Mouse (Mus musculus) limb, embryonic 15.5 days (tissue): Measurements from ENCODE around the gene Wnt7a. TPM values are rescaled to one million over a fixed set of nuclear protein-coding genes. Genes with fewer than 3 reads are reported as not detected.

Experiments
- ATAC-seq: fragments of 200-750 bp; cut with Nextera tagmentation; 2 replicates; pipeline ENCODE4 v1.8.0; 2017; ENCODE audit warnings: low read depth, moderate TSS enrichment; ENCODE audit not compliant: insufficient number of reproducible peaks, low FRiP score, low TSS enrichment
- H3K27ac ChIP-seq: fragments of 300-500 bp; sonication (generic); 2 replicates; pipeline ENCODE4 v1.5.1; 2015; ENCODE audit warnings: moderate library complexity, mild to moderate bottlenecking, inconsistent platforms
- H3K27me3 ChIP-seq: fragments of 300-500 bp; sonication (generic); 2 replicates; pipeline ENCODE4 v1.6.1; 2015; ENCODE audit warnings: inconsistent platforms
- H3K36me3 ChIP-seq: fragments of 300-500 bp; sonication (generic); 2 replicates; pipeline ENCODE4 v1.6.1; 2015; ENCODE audit warnings: inconsistent platforms
- H3K4me1 ChIP-seq: fragments of 300-500 bp; sonication (generic); 2 replicates; pipeline ENCODE4 v1.6.1; 2015; ENCODE audit warnings: inconsistent platforms
- H3K4me2 ChIP-seq: fragments of 300-500 bp; sonication (generic); 2 replicates; pipeline ENCODE4 v1.6.1; 2015; ENCODE audit warnings: mild to moderate bottlenecking, inconsistent platforms
- H3K4me3 ChIP-seq: fragments of 300-500 bp; sonication (generic); 2 replicates; pipeline ENCODE4 v1.5.1; 2015; ENCODE audit warnings: mild to moderate bottlenecking, inconsistent platforms
- H3K9ac ChIP-seq: fragments of 300-500 bp; sonication (generic); 2 replicates; pipeline ENCODE4 v1.6.1; 2015; ENCODE audit warnings: inconsistent platforms
- H3K9me3 ChIP-seq: fragments of 300-500 bp; sonication (generic); 2 replicates; pipeline ENCODE4 v1.6.1; 2016; ENCODE audit warnings: inconsistent platforms
- WGBS: fragments of 180-500 bp; shearing (Covaris S2); methylation state at CpG from one replicate; pipeline ENCODE4 v1.1.7; 2015; 5-methylcytosine and 5-hydroxymethylcytosine counted together
- polyA plus RNA-seq: library from polyadenylated mRNA; unstranded; fragments of >200 nt; fragmentation: Nextera tagmentation; extraction: Ambion mirVana; gene quantifications from 2 replicates; pipeline ENCODE4 v1.2.1, GENCODE M21; 2015

Gene Wnt7a
- 4.1 and 4.5 TPM in 2 replicates for polyA plus RNA-seq

- under 1% methylated on average over 50 of the region's 51 CpGs for WGBS
- peaks cover 24% of the 10 kb centered on the region for H3K4me1 ChIP-seq
- 0 out of 2 replicates have a peak within 1 kb of the TSS, but pooled peaks have one; percentile 7 for H3K9ac ChIP-seq
- H3K9me3 ChIP-seq: no peaks in the 10 kb centered on the region
- no peak for ATAC-seq
- H3K4me3 ChIP-seq: peak within 1 kb of the TSS; percentile 50
- peaks cover 84% of the 10 kb centered on the region for H3K27me3 ChIP-seq
- H3K4me2 ChIP-seq: peak within 1 kb of the TSS; percentile 97
- no peaks in the 10 kb centered on the region for H3K36me3 ChIP-seq
- H3K27ac ChIP-seq: 0 out of 2 replicates have a peak within 1 kb of the TSS, but pooled peaks have one; percentile 2
Observed at GRCm38 (mm10) chr6:91410961-91411368, at the start of gene Wnt7a. Gene Wnt7a, minus strand, starts transcription at chr6:91411363.

- Histone ChIP-seq H3K4me3 (no peak overlapping the region), H3K9me3 (no peaks in the 10 kb centered on the region), H3K9ac (no peak overlapping the region), H3K4me2 (no peak overlapping the region), H3K27ac (no peak overlapping the region), H3K4me1 (no peaks in the 10 kb centered on the region), H3K27me3 (no peaks in the 10 kb centered on the region), H3K36me3 (peaks cover 19% of the 10 kb centered on the region)
- no peak for ATAC-seq
- WGBS: 93% methylated on average over 1 of the region's 1 CpGs
Observed at GRCm38 (mm10) chr6:91459471-91459870, 48.3 kb upstream of the Wnt7a start.

GRCm38 (mm10) chr6:91454546-91454945 is 43.4 kb upstream of the Wnt7a start:
- 32% methylated on average over 5 of the region's 5 CpGs for WGBS
- H3K27ac ChIP-seq: no peak overlapping the region
- no peak overlapping the region for H3K4me2 ChIP-seq
- H3K27me3 ChIP-seq: no peaks in the 10 kb centered on the region
- no peaks in the 10 kb centered on the region for H3K9me3 ChIP-seq
- H3K36me3 ChIP-seq: no peaks in the 10 kb centered on the region
- no peaks in the 10 kb centered on the region for H3K4me1 ChIP-seq
- H3K9ac ChIP-seq: no peak overlapping the region
- no peak for ATAC-seq
- H3K4me3 ChIP-seq: no peak overlapping the region

GRCm38 (mm10) chr6:91452056-91452455 is 40.9 kb upstream of the Wnt7a start:
- Histone ChIP-seq H3K4me1 (no peaks in the 10 kb centered on the region), H3K4me3 (no peak overlapping the region), H3K27ac (no peak overlapping the region), H3K27me3 (no peaks in the 10 kb centered on the region), H3K36me3 (no peaks in the 10 kb centered on the region), H3K9me3 (no peaks in the 10 kb centered on the region), H3K4me2 (no peak overlapping the region), H3K9ac (no peak overlapping the region)
- 48% methylated on average over 1 of the region's 1 CpGs for WGBS
- ATAC-seq: no peak

- Histone ChIP-seq H3K4me3 (no peak overlapping the region), H3K9ac (no peak overlapping the region), H3K36me3 (no peaks in the 10 kb centered on the region), H3K4me1 (no peaks in the 10 kb centered on the region), H3K27ac (no peak overlapping the region), H3K4me2 (no peak overlapping the region), H3K9me3 (no peaks in the 10 kb centered on the region), H3K27me3 (0 out of 2 replicates have a peak, but pooled peaks cover 4% of the 10 kb centered on the region)
- WGBS: 43% methylated on average over 3 of the region's 3 CpGs
- no peak for ATAC-seq
Observed at GRCm38 (mm10) chr6:91449472-91450225, 38.5 kb upstream of the Wnt7a start.

- Histone ChIP-seq H3K4me2 (no peak overlapping the region), H3K36me3 (no peaks in the 10 kb centered on the region), H3K27ac (no peak overlapping the region), H3K27me3 (0 out of 2 replicates have a peak, but pooled peaks cover 4% of the 10 kb centered on the region), H3K9me3 (no peaks in the 10 kb centered on the region), H3K9ac (no peak overlapping the region), H3K4me1 (peaks cover 5% of the 10 kb centered on the region), H3K4me3 (no peak overlapping the region)
- WGBS: 75% methylated on average over 3 of the region's 3 CpGs
- no peak for ATAC-seq
Observed at GRCm38 (mm10) chr6:91445316-91445715, 34.2 kb upstream of the Wnt7a start.

DNA sequence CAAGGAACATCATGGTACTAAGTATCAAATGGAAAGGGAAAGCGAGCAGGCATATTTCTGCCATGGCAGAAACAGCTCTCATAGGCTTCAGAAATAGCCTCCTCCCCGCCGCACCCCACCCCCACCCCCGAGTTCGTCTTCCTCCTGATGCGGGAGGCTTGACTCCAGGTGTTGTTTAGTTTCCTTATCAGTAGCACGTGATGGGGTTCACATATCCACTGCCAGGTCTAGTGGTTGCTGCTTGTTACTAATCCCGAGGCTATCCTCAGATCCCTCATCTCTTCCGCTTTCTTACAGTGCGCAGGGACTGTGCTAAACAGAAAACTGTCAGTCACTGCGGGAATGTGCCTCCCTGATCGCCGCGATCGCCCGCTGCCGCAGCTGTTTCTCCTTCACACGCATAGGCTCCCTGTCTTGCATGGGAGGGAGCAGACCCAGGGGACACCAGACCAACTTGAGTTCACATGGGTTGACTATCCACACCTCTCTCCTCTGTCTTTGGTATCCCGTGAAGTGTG is 30.0 kb upstream of the Wnt7a start:
- peak overlapping the region; percentile 53 for H3K9ac ChIP-seq
- 4% methylated on average over 19 of the region's 19 CpGs for WGBS
- no peak for ATAC-seq
- H3K27ac ChIP-seq: peak overlapping the region; percentile 77
- peaks cover 5% of the 10 kb centered on the region for H3K4me1 ChIP-seq
- H3K4me2 ChIP-seq: peak overlapping the region; percentile 91
- peaks cover 12% of the 10 kb centered on the region; the same call in 1 of the 2 replicates for H3K27me3 ChIP-seq
- H3K4me3 ChIP-seq: peak overlapping the region; percentile 63
- H3K9me3 ChIP-seq: no peaks in the 10 kb centered on the region
- H3K36me3 ChIP-seq: no peaks in the 10 kb centered on the region

GRCm38 (mm10) chr6:91440474-91441144 is 29.4 kb upstream of the Wnt7a start:
- Histone ChIP-seq H3K4me2 (peak overlapping the region; percentile 91), H3K27ac (peak overlapping the region; percentile 77), H3K9me3 (no peaks in the 10 kb centered on the region), H3K4me3 (peak overlapping the region; percentile 63), H3K27me3 (peaks cover 12% of the 10 kb centered on the region; the same call in 1 of the 2 replicates), H3K4me1 (peaks cover 5% of the 10 kb centered on the region), H3K9ac (peak overlapping the region; percentile 53), H3K36me3 (no peaks in the 10 kb centered on the region)
- peak; percentile 89 for ATAC-seq
- WGBS: 2% methylated on average over 30 of the region's 30 CpGs

GRCm38 (mm10) chr6:91424151-91424550 is 13.0 kb upstream of the Wnt7a start:
- peaks cover 7% of the 10 kb centered on the region; the same call in 1 of the 2 replicates for H3K27me3 ChIP-seq
- no peak overlapping the region for H3K9ac ChIP-seq
- WGBS: 60% methylated on average over 4 of the region's 4 CpGs
- H3K27ac ChIP-seq: no peak overlapping the region
- no peak overlapping the region for H3K4me2 ChIP-seq
- no peak for ATAC-seq
- H3K36me3 ChIP-seq: no peaks in the 10 kb centered on the region
- no peaks in the 10 kb centered on the region for H3K4me1 ChIP-seq
- H3K4me3 ChIP-seq: no peak overlapping the region
- H3K9me3 ChIP-seq: no peaks in the 10 kb centered on the region

GRCm38 (mm10) chr6:91421629-91422028 is 10.5 kb upstream of the Wnt7a start:
- Histone ChIP-seq H3K4me2 (no peak overlapping the region), H3K27ac (no peak overlapping the region), H3K9me3 (no peaks in the 10 kb centered on the region), H3K4me1 (no peaks in the 10 kb centered on the region), H3K9ac (no peak overlapping the region), H3K36me3 (no peaks in the 10 kb centered on the region), H3K27me3 (peaks cover 19% of the 10 kb centered on the region), H3K4me3 (no peak overlapping the region)
- 65% methylated on average over 4 of the region's 4 CpGs for WGBS
- no peak for ATAC-seq

DNA sequence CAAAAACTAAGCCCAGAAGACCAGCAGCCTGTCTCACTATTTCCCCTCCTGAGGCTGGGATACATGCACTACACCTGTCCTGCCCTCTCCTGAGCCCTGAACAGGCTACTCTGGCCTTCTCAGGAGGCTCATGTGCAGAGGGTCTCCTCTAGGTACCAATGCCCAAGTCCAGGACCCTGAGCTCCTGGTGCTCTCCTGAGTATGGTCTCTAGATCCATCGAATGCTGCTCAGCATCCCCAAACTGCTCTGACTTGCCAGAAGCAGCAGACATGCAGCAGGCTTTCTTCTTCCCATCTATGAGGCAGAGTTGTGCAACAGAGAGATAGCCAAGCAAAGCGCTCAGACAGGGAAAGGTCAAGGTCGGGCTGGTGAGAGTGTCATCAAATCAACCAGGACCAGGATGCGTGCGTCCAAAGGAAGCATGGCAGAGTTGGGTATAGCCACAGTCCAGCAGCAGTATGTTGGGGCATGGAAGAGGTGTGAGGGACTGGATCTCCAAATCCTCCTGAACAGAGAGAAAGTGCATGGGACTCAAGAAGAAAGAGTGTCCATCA is 6.2 kb upstream of the Wnt7a start:
- H3K27me3 ChIP-seq: peaks cover 53% of the 10 kb centered on the region
- H3K36me3 ChIP-seq: no peaks in the 10 kb centered on the region
- H3K9me3 ChIP-seq: no peaks in the 10 kb centered on the region
- no peak overlapping the region for H3K4me3 ChIP-seq
- no peak overlapping the region for H3K4me2 ChIP-seq
- H3K4me1 ChIP-seq: no peaks in the 10 kb centered on the region
- 79% methylated on average over 5 of the region's 5 CpGs for WGBS
- no peak for ATAC-seq
- no peak overlapping the region for H3K27ac ChIP-seq
- no peak overlapping the region for H3K9ac ChIP-seq

- no peak overlapping the region for H3K9ac ChIP-seq
- H3K4me2 ChIP-seq: no peak overlapping the region
- H3K36me3 ChIP-seq: no peaks in the 10 kb centered on the region
- H3K9me3 ChIP-seq: no peaks in the 10 kb centered on the region
- no peak for ATAC-seq
- 75% methylated on average over 4 of the region's 4 CpGs for WGBS
- H3K27me3 ChIP-seq: peaks cover 63% of the 10 kb centered on the region
- H3K4me3 ChIP-seq: no peak overlapping the region
- peaks cover 6% of the 10 kb centered on the region for H3K4me1 ChIP-seq
- no peak overlapping the region for H3K27ac ChIP-seq
Observed at GRCm38 (mm10) chr6:91416146-91416545, 5.0 kb upstream of the Wnt7a start.
